Mouse (Mus musculus) left cerebral cortex, postnatal 14 days (tissue): ENCODE data around the gene Kmt5b. TPM values are rescaled to one million over a fixed set of nuclear protein-coding genes. Genes with fewer than 3 reads are reported as not detected.

Experiments
- DNase-seq, 2 experiments: peaks; one replicate each; pipeline ENCODE4 v3.0.0; 2021 to 2022; ENCODE audit warnings: low spot score in 2 of 2, mixed read lengths in 1 of 2
- intact Hi-C: fragments of 180-260 bp; cut with DNase I; formaldehyde crosslinking; loops from one replicate; pipeline ENCODE4 v1.15.1; 2025
- long read RNA-seq, 2 experiments: library from polyadenylated mRNA; stranded (forward); transcript quantifications; one replicate each; pipeline ENCODE4 v2.0.0; 2021
- total RNA-seq, 2 experiments: library from RNA; stranded (reverse); gene quantifications; 2 replicates each; pipeline ENCODE4 v1.2.3; 2021

The Kmt5b gene
- 10 to 100 TPM; 54.5 to 54.7 TPM for total RNA-seq
- long read RNA-seq, experiment 1, partial matches to known transcripts, result 0 of 6 reads
- long read RNA-seq, experiment 1, other reads (novel, unspliced or antisense), result 6 of 6 reads
- long read RNA-seq, experiment 2, partial matches to known transcripts, result 3 of 6 reads
- long read RNA-seq, experiment 2, other reads (novel, unspliced or antisense), result 3 of 6 reads

- intact Hi-C loops, result loop anchor here (5.0 kb wide), 1 partner anchor 45 kb away; no protein-coding TSS in a partner anchor
- peak in 1 of 2 experiments; percentile 61 for DNase-seq
Measured at GRCm38 (mm10) chr19:3767276-3767780, at the start of gene Kmt5b. Gene Kmt5b, plus strand, starts transcription at chr19:3767421.

GRCm38 (mm10) chr19:3718481-3719361 lies 48.5 kb upstream of the Kmt5b start:
- intact Hi-C loops, result no loop called here
- peak; percentile 76 to 86 for DNase-seq

GRCm38 (mm10) chr19:3719362-3719891 lies 47.8 kb upstream of the Kmt5b start:
- intact Hi-C loops, result no loop called here
- DNase-seq, result peak; percentile 57 to 62

GRCm38 (mm10) chr19:3723170-3723569 lies 44.1 kb upstream of the Kmt5b start:
- DNase-seq, result no peak
- intact Hi-C loops, result loop anchor here (5.0 kb wide), 1 partner anchor 44 kb away; the partner anchor contains the start of gene Kmt5b

GRCm38 (mm10) chr19:3723904-3724303 lies 43.3 kb upstream of the Kmt5b start:
- DNase-seq, result no peak
- intact Hi-C loops, result loop anchor here (5.0 kb wide), 1 partner anchor 43 kb away; the partner anchor contains the start of gene Kmt5b

DNA sequence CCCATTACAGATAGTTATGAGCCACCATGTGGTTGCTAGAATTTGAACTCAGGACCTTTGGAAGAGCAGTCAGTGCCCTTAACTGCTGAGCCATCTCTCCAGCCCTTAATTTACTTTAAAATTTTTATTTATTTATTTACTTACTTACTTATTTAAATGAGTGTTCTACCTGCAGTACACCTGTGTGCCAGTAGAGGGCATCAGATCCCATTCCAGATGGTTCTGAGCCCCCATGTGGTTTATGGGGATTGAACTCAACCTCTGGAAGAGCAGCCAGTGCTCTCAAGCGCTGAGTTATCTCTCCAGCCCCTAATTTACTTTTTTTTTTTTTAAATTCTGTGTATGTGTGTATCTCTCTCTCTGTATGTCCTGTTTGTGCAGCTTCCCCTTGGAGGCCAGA lies 42.4 kb upstream of the Kmt5b start:
- intact Hi-C loops, result loop anchor here (5.0 kb wide), 1 partner anchor 43 kb away; the partner anchor contains the start of gene Kmt5b
- DNase-seq, result peak; percentile 70 to 74

- DNase-seq, result no peak
- intact Hi-C loops, result no loop called here
Measured at GRCm38 (mm10) chr19:3728901-3729300, 38.3 kb upstream of the Kmt5b start.

- no peak for DNase-seq
- intact Hi-C loops, result no loop called here
Measured at GRCm38 (mm10) chr19:3730781-3731646, 36.2 kb upstream of the Kmt5b start.

- intact Hi-C loops, result no loop called here
- DNase-seq, result no peak
Measured at GRCm38 (mm10) chr19:3736001-3736400, 31.2 kb upstream of the Kmt5b start.

- intact Hi-C loops, result no loop called here
- no peak for DNase-seq
Measured at GRCm38 (mm10) chr19:3739650-3740049, 27.6 kb upstream of the Kmt5b start.

- no peak for DNase-seq
- intact Hi-C loops, result no loop called here
Measured at GRCm38 (mm10) chr19:3742716-3743115, 24.5 kb upstream of the Kmt5b start.

DNA sequence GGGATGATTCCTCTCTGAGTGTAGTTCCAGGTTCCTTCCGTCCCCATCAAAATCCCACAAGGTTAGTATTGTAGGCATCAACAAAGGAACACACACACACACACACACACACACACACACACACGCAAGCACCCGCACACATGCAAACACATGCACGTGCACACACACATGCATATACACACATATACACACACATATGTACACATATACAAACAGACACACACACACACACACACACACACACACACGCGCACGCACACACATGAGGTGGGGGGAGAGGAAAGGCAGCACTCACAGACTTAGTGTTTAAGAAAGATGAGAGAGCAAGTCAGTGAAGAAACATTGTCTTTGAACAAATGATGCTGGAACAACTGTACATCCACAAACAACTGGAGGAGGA lies 23.9 kb upstream of the Kmt5b start:
- intact Hi-C loops, result no loop called here
- DNase-seq, result no peak

DNA sequence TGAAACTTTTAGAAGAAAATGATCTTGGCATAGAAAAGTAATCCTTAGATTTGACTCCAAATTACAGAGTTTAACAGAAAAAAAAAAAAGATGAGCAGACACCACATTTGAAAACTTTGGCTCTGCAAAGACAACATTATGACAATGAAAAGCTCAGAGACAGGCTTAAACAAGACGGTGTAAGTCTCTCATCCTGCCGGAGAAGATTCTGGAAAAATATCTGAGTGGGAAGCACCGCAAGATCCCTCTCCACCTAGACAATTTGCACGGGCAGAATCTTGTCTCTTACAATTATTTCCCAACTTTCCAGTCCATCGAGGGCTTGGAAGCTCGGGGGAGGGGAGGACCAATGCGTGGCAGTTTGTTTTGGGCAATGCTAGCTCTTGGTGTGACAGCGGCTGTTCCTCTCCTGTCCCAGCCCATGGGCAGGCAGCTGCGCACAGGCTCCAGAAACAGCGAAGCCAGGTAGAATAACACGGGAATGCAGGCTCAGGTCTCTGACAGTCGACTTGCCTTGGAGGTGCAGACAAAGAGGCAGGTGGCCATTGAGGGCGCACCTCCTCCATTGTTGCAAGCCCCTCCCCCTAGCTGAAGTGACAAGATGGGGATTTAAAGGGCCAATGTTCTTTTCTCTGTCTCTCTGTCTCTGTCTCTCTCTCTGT lies 23.2 kb upstream of the Kmt5b start:
- intact Hi-C loops, result no loop called here
- DNase-seq, result peak; percentile 31 to 33

DNA sequence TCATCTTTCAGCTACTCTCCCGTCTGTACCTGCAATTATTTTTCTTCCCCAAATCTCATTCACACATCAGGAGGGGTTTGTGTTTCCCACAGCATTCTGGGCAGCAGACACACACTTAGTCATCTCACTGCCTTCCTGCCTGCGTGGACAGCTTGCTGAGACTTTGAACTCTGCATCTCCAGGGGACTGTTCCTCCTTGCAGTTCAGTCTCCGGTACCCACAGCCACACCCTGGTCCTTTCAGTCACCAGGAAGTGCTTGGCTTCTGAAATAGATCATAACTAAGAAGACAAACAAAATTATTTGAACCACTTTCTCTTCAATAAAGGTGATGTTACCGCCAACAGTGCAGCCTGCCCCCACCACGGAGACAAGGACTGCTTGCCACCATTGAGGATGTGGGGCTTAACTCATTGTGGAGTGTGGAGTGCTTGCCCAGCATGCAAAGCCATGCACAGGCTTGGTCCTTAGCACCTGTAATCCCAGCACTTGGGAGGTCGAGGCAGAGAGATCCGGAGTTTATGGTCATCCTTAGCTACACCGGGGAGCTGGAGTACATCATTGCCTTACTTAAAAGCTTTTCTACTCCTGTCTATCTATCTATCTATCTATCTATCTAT lies 14.5 kb upstream of the Kmt5b start:
- intact Hi-C loops, result no loop called here
- DNase-seq, result no peak

DNA sequence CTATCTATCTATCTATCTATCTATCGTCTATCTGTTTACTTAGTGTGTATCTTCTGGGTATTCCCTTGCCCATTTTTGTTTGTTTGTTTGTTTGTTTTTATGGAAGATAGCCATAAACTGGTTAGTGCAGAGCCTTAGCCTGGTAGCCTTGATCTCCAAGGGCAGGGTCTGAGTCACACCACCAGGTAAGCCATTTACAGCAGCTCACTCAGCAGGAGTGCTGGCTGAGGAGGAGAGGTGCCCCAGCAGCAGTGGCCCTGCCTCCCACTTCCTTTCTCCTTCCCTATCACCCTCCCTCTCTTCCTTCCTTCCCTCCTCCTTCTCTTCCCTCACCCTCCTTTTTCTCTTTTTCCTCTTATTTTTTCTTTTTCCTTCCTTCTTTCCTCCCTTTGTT lies 14.0 kb upstream of the Kmt5b start:
- intact Hi-C loops, result no loop called here
- no peak for DNase-seq

GRCm38 (mm10) chr19:3753738-3754137 lies 13.5 kb upstream of the Kmt5b start:
- intact Hi-C loops, result no loop called here
- DNase-seq, result no peak

- intact Hi-C loops, result no loop called here
- no peak for DNase-seq
Measured at GRCm38 (mm10) chr19:3757861-3758260, 9.4 kb upstream of the Kmt5b start.

- intact Hi-C loops, result loop anchor here (5.0 kb wide), 1 partner anchor 43 kb away; no protein-coding TSS in a partner anchor
Measured at GRCm38 (mm10) chr19:3765221-3765820, 1.9 kb upstream of the Kmt5b start.

More at GRCm38 (mm10) chr19:3765221-3765820, 1.9 kb upstream of the Kmt5b start:
- DNase-seq, result no peak
